Mouse (Mus musculus): ENCODE results near the gene Mecom.

The Mecom gene

DNA sequence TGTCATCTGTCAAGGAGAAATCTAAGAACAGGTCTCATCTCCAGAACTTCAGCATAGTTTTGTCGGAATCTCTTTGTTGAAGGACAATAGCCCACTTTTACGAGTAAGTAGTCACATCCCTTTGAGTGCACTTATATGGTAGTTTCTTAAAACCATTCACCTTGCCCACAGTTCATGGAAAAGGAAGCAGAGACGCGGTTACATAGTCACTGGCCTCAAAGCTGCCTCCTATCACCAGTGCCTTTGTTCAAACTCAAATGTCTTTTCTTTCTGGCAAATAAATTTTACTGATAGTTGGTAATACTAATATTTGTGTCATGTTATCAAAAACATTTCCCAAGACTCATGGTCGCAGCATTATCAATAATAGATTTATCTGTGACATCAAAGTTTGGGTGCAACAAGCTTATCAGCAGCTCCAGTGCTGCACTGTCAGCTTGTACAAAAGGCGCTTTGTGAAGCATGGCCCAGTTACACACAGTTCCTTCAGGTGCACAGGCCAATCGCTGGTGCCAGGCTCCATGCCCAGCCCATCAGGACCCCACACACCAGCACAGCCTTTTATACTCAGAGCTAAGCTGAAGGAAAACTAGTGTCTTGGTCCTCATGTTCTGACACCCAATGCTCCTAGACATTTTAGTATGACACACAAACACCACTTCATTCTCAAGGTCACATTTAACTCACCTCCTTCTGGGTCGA is 399.3 kb downstream of the Mecom start:
- 89% methylated on average over 8 of the region's 8 CpGs for WGBS

DNA sequence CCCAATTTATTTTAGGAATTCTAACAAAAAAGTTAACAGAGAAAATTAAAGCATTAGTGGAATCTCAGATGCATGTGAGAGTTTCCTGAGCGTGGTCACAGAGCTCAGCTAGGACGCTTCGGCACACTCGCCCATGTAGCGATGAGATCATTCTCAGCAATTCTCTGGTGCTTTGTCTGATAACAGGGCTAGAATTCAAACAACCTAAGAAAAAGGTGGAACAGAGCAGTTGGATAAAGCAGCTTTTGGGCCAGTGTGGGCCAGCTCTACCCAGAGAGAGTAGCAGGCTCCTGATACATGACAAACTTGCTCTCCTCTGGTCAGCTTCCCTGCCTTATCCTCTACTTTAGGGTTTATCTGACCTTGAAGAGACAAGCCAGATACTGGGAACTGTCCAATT is 402.8 kb downstream of the Mecom start:
- WGBS = 95% methylated on average over 5 of the region's 5 CpGs

DNA sequence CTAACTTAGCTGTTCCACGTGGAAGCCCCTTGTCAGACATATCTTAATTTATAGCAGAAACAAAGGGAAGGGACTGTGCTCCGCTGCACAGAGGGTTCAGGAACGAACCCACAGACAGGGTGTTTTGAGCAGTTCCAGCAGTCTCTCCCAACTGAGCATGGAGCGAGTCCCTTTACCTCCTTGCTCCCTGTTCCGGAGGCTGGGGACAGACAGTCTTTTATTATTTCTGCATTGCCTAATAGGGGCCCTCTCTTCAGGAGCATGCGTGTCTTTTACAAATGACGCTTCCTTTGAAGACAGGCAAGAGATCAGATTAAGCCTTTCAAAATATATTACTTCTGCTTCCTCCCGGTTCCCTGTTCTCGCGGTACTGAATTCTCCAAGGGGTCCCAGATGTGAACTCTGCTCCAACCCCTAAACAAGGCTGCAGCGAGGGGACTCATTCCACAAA is 403.8 kb downstream of the Mecom start:
- 55% methylated on average over 11 of the region's 11 CpGs for WGBS

DNA sequence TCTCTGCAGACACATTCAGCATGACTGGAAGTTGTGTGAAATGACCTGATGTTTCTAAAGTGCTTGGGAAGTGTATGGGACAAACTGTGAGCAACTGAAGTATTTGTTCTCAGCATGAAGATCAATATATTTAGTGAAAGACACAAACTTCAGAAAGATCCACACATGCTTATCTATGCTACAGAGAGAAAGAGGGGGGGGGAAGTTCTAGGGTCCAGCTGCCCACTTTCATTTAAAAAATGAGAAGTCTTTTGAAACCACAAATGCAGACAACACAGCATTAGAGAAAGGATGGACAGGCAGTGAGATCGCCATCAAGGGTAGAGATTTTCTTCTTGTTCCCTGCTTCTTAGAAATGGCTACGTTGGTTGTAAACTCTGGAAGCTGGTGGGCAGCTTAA is 404.4 kb downstream of the Mecom start:
- 91% methylated on average over 2 of the region's 2 CpGs for WGBS

DNA sequence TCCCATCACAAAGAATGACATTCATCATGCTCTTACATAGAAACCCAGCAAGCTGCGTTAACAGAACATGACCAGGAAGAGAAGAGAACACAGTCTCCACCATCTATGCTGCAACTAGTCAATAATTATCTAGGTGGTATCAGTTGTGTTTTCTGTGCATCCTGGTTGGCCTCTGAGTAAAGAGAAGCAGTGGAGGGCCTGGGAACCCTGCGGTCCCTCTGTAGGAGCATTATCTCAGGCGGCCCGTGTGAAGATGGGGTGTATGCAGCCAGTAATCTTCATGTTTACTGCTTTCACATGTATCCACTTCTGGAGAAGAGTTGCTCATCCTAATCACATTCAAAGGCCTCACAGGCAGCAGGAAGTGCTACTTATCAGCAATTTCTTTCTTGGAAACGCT is 407.5 kb downstream of the Mecom start:
- 95% methylated on average over 5 of the region's 5 CpGs for WGBS

DNA sequence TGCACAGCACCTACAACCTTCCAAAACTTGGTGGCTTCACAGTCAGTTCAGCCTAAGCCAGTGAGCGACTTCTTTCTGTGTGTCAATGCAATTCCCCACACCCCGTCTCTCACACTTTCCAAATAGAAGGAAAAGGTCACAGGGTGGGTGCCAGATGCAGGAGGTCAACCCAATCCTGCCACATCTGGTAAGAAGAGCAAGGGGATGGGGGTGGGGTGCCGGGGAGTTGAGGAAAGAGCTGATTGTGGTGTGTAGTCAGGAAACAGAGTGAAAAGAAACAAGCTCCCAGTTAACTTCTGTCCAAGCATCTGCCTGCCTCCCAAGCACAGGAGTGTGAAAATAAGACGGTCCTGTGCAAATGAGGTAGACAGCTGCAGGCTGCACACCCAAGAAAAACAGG is 408.1 kb downstream of the Mecom start:
- WGBS = 73% methylated on average over 4 of the region's 4 CpGs

DNA sequence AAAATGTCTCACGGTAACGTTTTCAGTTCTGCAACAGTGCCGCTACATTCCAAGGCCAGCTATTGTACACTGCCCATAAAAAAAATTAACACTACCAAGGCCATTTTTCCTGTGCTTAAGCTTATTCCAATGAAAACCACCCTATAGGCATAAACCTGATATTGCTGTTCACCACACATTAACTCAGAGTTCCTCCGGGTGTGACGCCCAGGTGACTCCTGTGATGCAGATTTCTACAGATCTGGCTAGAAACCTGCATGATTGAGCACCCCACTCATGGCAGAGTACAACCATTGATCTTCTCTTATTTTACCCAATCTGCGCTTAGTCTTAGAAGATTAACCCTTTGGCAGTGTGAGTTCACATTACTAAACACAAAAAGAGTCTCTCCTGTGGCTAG is 409.2 kb downstream of the Mecom start:
- 92% methylated on average over 6 of the region's 6 CpGs for WGBS

DNA sequence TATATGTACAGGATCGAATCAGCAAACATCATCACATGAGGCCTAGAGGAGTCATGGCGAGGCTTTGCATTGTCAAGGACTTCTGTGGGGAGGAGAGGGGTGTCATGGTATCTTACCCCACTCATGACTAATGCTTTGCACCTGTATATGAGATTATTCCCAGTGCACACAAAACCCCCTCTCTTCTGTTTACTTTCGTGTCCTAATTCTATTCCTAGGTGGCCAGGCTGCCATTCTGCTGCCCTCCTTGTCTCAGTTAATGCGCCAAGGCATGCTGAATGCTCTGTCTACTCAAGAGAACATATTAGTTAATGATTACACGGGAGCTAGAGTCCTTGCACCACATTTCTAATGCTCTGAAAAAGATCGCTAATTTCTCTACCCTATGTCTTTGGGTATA is 412.0 kb downstream of the Mecom start:
- 92% methylated on average over 6 of the region's 6 CpGs for WGBS

DNA sequence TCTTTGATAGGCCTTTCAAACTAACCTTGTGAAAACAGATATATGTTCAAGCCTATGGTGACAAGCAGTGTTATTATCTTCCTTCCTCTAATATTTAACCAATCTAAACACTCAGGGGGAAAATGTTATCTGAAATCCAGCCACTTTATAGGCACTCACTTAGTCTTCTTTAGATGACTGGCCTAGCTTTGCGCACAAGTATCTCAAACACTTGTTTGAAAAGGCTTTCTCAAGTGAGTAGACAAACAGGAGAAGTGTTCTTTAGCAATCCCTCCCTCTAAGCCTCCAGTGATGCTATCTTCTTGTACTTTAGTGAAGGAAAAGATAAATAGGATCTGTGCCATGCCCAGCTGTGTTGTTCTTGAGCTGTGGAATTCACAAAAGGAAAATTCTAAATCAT is 412.7 kb downstream of the Mecom start:
- 87% methylated on average over 1 of the region's 1 CpGs for WGBS

DNA sequence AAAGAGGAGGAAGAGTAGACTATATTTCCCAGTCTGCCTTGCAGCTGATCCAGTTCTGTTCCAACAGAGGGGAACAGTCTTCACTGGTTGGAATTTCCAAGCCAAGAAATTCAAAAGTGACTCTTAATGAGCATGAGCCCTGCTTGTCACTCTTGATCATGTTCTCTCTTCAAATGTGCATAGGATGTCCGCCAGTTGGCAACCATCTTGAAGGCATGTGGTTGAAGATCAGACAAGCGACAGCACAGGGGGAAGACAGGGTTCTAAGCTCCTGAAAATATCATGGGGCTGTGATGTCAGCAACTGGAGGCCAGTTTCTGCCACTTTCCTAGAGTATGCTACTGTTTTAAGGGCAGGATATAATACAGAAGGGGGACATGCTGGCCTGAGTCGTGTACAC is 414.8 kb downstream of the Mecom start:
- 82% methylated on average over 3 of the region's 3 CpGs for WGBS

DNA sequence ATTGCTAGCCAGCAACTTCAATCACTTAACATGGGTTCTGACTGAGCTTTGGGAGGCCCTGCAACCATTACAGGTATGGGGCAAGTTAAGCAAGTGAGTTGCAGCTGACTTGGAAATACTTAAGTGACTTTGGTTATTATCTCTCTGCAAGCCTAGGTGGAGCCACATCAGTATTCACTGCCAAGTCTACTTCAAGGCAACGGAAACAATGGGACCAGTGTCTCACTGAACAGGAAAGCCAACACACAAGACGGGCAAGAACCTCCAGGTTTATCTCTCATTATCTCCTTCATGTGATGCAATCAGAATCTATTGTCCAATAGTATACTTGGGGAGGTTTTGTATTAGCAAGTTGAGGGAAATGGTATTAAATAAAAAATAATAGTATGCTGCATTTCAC is 415.4 kb downstream of the Mecom start:
- 72% methylated on average over 2 of the region's 2 CpGs for WGBS

DNA sequence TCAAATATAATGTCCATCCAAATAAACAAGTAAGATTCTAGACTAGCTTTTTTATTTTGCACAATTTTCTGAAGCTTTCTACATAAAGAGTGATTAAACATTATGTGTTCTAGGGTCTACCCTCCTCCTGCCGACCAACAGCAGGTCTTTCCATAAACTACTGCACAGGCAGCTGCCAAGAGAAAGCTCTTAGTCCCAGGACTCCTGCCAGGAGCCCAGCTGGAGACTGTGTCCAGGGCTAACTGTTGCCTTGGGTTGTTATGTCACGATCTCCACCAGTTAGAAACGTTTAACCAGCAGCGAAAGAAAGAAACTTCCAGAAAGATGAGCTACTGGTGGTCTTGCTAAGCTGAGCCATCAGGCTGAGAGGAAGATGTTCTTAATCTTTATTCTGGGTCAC is 417.3 kb downstream of the Mecom start:
- WGBS = 48% methylated on average over 4 of the region's 4 CpGs

DNA sequence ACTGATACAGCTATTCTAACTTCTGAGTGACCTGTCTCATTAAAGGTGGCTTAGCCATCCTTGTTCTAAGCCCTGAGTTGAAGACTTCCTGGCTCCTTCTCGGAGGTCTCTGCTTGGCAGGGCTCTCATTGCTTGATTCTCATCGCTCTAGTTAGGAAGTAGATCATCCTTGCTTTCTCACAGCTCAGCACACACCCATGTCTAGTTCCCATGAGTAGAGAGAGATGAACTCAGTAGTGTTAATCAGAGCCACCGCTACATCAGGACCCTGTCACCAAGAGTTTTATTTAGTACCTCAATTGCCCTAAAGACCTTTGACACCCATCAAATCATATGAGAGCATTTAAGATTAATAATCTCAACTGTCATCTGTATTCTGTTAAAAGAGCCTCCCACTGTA is 425.2 kb downstream of the Mecom start:
- 86% methylated on average over 3 of the region's 3 CpGs for WGBS

DNA sequence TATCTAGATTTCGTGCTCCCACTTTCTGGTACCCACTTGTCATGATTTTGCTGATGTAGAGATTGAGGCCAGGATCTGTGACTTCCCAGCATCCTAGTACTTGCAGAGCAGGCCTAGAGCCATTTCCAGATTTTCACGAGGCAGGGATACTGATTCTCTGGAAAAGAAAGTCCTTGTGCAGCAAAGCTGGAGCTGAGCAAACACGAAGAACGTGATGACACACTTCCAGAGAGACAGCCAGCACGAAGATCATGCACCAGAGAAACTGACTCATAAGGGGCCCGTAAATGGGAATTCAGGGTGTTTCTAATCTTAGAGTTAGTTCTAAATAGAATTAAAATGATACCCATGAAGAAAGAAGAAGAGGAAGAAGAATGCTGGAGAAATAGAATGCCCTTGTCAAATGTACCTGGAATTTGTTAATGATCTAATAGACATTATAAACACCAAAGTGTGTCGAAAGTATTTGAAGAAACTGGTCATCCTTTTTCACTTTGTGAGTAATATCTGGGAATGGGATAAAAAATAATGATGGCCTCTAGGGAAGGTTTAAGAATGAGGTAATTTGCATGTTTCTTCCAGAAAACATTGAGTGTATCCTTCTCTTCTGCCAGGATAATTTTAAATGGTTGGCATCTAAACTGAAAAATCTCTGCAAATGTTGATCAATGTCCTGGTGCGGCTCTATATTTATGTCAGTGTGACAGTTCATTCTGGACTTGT is 426.9 kb downstream of the Mecom start:
- 78% methylated on average over 8 of the region's 8 CpGs for WGBS

DNA sequence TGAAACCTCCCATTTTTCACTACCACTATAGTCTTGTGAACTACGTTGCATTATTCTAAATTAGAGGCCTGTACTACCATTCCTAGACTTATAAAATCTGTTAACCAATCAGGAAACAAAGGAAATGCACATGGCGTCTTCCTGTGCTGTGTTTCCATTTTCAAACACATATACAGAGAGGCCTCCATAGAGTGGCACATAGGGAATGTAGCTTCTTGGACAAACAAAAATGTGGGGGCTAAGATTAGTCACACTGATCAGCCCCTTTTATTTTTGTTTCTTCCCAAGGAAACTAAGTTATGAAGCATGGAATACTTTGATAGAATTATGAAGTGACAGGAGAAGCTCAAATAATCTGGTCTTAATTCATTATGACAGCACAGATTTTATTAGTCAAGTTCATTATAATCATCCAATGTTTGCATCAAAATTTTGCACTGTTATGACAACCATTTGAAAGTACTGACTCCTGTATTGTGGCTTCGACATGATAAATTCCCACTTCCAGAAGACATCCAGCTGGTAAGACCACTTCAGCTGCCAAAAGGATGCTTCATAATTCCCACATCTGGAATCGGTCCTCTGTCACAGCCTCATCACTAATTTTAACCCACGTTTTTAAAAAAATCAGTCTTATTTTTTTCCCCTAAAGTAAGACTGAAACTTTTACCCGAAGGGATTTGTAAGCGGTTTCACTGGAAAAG is 429.1 kb downstream of the Mecom start:
- 86% methylated on average over 7 of the region's 7 CpGs for WGBS

DNA sequence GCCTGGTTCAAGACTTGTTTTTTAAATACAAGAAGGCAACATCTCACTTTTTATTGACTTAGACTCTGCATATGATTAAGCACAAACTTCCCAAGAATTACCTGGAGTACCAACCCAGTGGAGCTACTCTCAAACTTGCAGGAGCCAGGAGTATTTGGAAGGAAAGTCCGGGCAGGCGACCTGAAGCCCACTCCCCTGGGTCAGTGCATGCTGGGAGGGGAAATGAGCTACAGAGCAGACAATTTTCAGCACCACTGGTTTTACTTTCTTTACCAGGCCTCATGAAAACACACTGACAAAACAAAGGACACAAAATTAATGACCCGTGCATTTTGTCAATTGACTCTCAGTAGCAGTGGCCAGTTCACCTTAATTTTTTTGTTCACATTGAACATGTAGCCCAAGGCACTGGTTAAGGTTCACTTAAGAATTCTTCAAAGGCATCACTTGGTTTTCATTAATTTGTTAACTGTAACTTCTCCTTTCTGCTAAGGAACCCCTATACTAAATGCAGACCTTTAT is 434.5 kb downstream of the Mecom start:
- WGBS = 66% methylated on average over 3 of the region's 3 CpGs

DNA sequence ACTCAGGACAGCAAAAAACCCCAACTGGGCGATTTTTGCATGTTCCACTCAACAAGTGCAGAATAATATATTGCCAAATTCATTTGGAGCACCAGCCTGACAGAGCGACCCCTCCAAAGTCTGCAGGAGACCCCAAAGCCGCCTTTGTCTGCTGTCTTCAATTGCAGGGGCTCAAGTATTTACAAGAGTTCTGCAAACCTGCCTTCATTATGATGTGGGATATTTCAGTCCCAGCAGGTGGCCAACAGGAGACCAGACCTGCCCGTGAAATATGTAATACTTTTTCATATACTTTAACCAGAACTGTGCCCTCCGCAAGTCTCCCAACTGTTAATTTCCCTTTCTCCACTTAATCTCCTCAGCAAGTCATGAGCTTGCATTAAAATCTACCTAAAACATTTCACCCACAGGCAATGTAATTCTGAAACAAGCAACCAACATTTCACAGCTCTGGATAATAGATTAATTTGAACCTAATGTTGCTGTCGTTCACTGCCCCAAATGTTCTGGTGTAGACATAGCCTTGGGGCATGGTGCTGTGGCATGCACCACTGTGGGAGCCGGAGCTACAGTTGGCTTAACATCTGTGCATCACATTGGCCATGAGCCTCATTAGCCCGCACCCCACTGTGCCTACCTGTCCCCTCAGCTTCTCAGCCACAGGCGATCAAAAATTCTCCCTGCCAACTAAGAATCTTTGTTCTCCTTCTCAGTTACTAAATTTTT is 439.7 kb downstream of the Mecom start:
- WGBS = 84% methylated on average over 9 of the region's 9 CpGs

DNA sequence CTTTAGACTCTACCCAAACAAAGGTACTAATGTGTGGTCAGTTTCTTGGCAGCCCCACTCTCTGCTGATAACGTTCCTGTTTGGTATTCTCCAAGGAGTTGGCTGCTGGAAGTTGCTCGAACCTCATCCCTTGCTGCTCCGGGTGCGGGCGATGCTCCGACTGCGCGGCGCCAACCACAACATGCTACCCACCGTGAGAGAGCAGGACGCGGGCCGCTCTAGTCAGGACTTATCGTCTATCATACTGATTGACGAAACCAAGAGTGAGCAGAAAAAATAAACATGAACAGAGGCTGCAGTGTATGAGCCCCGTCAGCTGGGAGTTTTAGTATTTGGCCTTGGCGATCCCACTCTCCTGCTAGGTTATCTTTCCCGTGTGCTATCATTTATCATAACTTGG is 441.3 kb downstream of the Mecom start:
- 81% methylated on average over 18 of the region's 18 CpGs for WGBS

DNA sequence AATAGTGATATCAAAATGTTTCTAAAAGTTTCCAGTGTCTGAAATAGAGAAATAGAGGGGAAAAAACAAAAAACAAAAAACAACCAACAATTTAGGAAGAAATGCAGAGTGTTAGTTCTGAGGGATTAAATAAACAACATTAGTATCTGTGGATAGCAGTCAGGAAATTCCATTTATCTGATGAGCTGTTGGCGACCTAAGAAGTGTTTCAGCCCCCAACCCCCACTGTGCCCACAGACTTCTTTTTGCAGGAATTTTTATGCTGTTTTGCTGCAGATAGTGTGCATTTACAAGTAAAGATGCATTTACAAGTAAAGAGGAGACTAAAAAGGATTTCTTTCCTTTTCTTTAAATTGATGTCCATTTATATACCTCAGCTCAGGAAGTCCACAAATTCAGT is 441.9 kb downstream of the Mecom start:
- 69% methylated on average over 1 of the region's 1 CpGs for WGBS

DNA sequence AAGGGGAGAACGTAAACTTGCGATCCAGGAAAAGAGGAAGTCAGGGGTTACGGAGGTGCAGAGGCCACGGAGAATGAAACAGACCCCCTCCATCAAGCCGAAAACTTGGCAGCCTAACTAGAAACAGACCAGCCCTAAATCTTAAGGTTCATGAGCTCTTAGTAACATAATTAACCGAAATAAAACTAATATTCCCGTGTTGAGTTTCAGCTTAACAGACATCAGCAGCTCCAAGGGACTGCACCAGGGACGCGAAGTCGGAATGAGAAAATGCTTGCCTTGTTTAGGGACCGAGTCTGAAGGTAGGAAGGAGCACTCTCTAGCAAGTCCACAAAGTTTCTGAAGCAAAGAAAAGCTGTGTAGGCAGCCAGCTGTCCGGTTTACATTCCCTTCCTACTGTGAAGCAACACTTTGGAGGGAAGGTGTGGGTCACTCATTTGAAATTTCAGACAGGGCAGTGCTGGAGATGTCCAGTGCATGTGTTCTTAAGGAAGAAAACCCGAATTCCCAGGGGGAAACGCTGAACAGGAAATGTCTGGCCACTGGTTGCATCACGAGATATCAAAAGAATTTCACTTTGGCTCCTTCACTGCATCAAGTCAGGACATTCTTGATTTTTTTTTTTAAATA is 442.5 kb downstream of the Mecom start:
- 56% methylated on average over 15 of the region's 15 CpGs for WGBS

DNA sequence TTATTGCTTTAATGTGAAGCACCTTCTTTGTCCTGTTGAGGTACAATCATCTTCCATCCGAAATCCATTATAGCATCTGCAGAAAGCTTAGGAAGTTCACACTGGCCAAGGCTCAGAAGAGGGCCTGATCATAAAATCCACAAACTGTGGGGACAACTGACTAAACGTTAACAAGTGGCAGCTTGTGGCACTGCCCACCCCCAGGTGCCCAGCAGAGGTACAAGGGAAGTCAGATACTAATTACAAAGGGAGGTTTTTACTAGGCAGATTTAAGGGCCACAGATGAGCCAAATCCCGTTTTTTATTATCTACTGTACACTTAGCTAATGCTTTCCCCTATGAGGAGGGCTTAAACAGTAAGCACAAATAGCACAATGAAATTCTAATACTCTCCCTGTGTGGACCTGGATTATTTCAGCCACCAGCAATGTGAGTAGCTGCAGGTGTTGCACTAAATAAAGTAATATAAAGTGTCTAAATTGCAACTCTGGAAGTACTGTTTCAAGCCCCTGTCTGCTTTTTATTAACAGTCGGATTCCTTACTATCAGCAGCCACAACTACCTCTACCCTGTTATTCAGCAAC is 443.2 kb downstream of the Mecom start:
- WGBS = 77% methylated on average over 4 of the region's 4 CpGs
